Mouse (Mus musculus): ENCODE results near the gene Slc35f4.
A peak's percentile ranks its signal among the peaks of the same experiment; 100 is the strongest.

Gene Slc35f4

DNA sequence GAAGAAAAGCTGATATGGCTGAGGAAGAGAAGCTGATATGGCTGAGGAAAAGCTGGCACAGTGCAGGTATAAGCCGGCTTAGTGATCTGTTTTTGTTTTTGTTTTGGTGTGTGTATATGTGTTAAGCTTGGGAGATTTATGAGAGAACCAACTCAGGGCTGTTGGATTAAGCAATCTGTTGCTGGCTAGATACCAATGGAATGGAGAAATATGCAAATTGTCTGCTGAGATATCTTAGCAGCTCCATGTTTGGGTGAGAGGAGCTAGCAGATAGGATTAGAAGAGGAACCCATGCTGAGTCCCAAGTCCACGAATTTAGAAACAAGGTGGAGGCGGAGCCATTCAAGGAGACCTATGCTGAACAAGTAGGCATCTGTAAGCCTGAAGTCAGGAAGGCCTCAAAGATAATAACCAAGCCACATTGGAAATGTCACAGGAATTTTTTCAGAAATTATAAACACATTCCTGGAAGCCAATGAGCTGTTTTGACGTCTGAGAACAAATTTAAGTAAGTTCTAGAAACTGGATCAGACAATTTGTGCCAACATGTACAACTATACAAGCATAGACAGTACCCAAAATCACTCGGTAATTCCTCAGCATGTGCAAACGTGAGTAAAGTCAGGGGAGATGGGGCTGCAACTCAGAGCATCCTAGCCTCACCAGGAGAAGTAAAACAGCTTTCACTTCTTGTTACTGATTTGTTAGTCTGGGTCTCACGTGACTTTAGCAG lies 177.5 kb downstream of the Slc35f4 start:
- peak; percentile 98 for ATAC-seq (ENCODE audit: low TSS enrichment)

DNA sequence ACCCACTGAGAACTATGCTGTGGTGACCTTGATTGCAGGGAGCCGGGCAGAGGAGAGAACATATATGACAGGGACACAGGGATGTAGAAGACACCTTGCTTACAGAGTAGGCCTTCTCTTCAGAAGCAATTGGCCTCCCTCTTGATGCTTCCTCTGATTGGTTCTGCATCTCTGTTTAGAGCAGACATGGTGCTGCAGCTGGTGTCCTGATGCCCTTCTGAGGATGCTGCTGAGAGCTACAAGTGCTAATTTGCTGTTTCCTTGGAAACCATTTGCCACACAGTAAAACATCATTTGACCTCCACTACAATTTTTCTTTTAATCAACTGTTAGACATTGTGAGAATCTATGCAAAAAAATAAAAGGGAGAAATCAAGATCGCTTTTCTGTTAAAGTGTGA lies 180.0 kb downstream of the Slc35f4 start:
- ATAC-seq (ENCODE audit: low TSS enrichment), result no peak

DNA sequence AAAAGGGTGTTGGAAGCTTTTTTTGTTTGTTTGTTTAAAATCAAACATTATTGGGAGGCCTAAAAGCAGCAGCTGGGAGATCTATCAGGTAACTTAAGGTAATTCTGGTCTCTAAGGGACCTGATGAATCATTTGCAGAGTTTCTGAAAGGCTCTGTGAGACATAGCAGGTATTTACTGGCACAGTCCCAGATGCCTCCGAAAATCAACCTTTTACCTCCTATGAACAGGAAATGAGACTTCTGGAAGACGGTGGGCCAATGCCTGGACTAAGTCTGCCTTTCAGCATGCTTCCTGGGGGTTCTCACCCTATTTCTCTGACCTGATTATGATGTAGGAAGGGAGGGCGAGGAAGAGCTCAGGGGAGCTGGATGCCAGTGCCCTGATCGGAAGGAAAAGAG lies 188.8 kb downstream of the Slc35f4 start:
- no peak for ATAC-seq (ENCODE audit: low TSS enrichment)

DNA sequence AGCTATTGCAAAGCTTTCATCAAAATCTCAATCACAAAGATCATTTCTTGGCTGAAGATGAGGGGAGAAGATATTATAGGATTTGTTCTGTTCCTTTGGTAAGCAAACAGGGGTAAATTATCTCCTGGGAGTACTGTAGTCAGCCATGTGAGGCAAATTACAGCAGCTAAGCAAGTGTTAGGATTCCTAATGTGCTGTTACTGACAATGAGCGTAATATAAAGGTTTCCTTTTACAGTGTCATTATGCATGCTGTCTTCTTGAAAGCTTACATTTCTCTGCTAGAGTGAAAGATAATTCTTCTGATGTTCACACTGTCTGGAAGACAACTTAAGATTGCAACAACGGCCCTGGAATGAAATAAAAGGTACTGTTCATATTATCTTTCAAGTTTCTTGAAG lies 192.0 kb downstream of the Slc35f4 start:
- peak; percentile 75 for ATAC-seq (ENCODE audit: low TSS enrichment)

DNA sequence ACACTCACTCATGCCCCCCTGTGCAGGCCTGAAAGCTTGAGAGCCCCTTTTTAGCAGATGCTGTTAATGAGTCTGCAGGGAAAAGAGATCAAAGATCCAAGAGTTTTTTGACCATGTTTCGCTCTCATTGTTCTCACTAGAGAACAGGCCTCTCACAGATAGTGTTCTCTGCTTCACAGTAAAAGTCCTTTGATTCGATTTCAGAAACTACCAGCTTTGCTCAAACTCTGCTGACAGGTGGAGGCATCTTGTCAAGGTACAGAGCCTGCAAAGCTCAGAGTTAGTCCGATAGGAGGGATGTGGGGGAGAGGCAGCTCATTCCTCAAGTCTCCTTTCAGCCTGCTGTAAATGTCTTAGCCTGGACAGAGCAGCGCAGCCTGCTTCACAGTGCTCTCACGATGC lies 209.4 kb downstream of the Slc35f4 start:
- no peak for ATAC-seq (ENCODE audit: low TSS enrichment)

DNA sequence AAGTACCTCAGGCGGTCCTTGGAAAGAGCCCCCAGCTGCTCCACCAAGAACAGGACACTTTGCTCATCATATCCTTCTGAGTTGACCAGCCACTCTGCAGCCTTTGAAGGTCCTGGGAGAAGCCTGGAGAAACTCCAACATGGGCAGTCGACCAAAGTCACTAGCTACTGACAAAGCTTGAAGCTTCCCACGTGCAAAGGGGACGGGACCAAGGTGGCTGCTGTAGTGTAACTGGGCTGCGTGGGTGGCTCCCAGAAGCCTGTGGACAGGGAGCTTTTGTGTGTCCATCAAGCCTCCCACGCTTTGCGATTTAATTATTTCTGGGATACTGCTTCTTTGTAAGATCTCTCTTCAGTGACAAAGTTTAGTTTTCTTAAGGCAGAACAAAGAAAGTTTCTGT lies 211.9 kb downstream of the Slc35f4 start:
- ATAC-seq (ENCODE audit: low TSS enrichment), result peak; percentile 53; the same call in 1 of the 2 replicates

DNA sequence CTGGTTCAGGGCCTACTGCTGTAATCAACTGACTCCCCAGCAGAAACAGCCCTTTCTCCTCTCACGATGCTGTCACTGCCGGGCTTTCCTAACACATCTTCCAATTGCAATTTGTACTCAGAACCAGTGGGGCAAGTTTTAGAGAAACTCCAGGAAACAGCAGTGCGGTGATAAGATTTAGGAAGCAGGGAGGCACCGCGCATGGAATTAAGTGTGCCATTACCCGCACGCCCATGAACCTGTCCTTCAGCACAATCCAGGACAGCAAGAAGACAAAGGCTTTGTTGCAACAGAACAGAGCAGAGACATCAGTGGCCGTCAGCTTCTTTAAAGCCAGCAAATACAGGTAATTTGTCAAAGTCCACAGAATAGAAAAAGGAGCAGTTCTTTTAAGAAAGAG lies 212.5 kb downstream of the Slc35f4 start:
- ATAC-seq (ENCODE audit: low TSS enrichment), result no peak

DNA sequence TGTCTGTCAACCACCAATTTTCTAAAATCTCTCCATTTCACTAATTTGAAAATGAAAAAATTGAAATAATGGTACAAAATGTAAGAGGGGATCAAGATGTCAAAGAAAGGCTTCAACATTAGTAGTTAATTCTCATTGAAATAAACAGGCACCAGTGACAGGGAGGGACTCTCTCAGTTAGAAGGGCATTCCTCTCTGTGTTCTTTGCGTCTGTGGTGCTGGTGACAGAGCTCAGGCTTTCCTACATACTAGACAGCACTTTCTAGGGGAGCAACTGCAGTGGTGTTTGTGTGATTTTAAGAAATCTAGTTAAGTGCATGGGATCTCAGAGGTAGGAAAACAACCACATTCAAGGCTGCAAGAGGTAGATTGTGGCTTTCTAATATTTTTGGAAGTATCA lies 214.3 kb downstream of the Slc35f4 start:
- no peak for ATAC-seq (ENCODE audit: low TSS enrichment)

DNA sequence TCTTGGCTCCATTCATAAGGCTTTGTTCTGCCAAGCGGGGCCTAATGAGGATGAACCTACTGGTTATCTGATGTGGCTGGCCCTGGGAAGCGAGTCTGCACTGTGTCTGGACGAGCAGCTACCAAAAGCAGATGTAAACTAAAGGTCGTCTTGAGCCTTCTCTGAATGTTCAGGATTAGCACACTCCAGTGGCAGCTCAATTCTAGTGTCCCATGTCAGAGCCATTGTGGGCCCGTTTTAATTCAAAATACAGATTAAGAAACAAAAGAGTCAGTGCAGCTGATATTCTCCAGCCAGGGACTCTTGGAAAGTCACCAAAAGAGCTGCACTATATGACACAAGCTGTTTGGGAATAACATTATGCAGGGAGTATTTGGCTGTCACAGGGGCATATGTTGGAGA lies 214.8 kb downstream of the Slc35f4 start:
- ATAC-seq (ENCODE audit: low TSS enrichment), result no peak

DNA sequence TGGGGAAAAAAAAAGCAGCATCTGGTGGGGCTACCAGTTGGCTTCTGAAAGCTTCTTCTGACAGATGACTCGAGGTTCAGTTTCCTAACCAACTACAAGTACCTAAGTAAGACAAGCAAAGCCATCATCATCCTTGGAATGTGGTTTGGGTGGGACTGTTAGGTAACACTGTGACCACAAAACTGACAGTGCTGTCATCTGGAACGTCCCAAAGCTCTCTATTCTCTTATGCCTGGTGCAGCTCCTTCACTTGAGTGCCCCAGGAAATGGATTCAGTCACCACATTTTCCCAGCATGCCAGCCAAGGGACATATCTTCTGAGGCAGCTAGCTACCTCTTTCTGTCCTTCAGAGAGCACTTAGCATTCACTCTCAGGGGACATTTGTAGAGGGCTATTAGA lies 216.2 kb downstream of the Slc35f4 start:
- ATAC-seq (ENCODE audit: low TSS enrichment), result no peak

DNA sequence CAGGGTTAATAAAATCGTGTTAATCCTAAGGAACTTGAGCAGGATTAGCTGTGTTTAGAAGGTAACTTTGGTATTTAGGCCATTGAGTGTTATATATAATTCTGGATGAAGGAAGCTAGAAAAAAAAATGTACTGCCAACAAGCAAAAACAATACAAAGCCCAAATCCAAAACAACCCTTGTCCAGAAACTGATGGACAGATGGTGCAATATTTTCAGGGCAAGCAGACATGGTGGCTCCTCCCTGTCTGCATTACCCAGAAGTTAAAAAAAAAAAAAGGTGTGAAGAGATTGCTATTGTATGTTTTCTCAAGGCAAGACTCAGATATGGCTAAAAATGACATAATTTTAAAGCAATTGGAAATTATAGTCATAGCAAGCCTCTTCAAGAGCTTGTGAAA lies 217.3 kb downstream of the Slc35f4 start:
- ATAC-seq (ENCODE audit: low TSS enrichment), result no peak

DNA sequence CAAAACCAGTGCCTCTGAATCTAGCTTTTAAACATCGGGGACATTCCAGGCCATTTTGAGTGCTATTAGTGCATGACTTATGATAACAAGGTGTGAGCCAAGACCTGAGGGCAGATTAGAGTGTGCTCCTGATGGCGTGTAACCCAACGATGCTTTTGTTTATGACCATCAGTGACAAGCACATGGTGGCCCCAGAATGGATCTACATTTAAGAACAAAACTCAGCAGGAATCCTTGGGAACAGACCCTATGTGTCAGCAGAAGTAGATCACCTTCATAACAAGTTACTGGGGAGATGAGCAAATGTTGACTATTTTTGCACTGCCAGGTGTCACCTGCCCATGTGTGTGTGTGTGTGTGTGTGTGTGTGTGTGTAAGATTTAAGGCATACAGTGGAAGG lies 218.0 kb downstream of the Slc35f4 start:
- ATAC-seq (ENCODE audit: low TSS enrichment), result no peak

DNA sequence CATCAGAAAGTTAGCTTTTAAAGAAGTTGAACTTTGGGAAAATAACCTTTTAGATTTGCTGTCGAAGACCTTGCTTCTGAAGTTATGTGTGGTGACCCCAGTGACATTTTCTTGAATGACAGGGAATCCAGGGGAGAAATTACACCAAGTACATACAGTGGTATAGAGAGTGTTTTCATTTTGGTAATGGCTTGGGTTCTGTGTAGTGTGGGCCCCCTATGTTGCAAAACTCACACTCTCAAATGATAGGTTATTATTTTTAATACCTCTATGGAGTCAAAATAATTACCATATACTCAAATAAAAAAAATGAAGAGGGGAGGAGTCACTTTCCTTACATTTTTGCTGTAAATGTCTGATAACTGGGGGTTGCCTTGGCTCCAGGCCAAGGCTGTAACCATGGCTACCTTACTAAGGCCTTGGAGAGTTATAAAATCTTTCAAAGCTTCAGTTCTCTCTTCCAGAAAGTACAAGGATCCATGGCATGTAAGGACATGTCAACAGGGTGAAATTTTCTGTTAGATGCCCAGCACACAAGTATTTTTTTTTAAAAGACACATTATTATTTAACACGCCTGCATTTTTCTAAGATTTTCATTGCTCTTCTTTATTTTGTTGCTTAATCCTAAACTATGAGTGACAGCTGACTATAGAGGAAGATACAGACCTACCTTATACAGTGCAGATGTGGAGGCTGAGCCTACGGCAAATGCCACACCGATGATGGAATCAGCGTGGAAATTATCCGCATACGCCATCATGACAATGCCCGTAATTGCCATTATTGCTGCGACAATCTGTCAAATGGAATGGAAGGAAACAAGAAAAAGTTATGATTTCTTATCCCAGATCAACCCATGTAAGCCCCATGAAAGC lies 220.1 kb downstream of the Slc35f4 start:
- no peak for ATAC-seq (ENCODE audit: low TSS enrichment)

DNA sequence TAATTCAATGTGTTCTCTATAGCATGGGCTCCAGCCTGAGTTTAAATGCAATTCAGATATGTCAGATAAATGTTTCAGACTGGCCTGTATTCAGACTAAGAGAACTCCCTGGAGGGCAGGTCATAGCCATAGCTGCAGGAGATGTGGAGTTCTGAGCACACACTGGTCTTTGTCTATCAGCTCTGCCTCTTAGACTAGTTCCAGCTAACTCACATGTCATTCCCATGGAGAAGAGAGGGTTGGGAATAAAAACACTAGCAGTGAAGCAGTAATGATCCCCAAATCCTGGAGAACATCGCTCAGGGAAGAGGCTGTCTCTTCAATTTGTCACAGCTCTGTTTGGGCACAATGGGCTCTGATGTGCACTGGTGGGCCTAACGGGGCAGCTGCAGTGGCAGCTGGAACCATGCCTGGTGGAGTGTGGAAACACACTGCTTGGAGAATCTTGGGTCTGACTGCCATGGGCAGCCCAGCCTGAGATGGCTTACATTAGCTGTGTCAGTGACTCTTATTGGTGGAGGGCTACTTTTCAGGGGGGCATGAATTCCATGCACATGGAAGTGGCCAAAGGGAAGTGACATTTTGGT lies 223.5 kb downstream of the Slc35f4 start:
- ATAC-seq (ENCODE audit: low TSS enrichment), result no peak

DNA sequence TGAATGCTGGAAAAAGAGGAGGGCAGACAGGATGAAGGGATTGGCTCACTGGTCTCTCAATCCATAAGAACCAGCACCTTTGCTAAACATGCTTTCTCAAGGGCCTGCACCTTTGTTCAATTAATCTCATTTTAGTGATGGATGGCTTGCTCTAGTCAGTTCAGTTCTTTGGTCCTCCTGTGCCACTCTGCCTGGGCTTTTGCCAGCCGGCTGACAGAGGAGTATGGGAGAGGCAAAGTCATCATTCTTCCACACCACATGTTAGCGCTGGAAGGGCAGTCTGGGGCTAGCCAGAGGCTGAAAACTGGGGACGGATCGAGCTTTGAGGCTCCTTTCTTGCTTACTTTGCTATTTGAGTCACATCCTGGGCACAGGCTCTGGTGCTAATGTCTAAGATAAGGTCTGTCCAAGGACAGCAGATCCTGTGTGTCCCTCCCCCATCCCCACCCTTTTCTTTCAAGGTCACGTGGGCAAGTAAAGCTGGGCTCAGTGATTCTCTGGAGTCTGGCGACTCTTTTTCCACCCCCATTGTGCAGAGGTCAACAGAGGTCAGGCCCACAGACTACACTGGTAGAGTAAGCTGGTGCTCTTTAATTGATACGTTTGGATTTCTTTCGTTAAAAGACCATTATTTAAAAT lies 224.7 kb downstream of the Slc35f4 start:
- ATAC-seq (ENCODE audit: low TSS enrichment), result no peak

DNA sequence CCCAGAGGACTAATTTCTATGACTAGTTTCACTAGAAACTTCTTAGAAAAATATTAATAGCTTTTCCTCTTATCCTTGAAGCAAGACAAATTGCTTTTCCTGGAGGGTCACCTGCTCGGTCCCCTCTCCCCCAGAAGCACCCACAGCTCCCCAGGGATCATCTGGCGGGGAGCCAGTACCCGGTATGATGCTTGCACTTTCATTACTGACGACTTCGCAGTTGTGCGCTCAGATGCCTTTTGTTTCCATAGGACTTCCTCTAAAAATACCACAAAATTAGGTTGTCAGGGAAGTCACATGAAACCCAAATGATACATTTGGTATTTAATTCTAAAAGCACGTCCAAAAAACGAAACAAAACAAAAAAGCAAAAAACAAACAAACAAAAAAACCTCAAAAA lies 225.5 kb downstream of the Slc35f4 start:
- no peak for ATAC-seq (ENCODE audit: low TSS enrichment)

DNA sequence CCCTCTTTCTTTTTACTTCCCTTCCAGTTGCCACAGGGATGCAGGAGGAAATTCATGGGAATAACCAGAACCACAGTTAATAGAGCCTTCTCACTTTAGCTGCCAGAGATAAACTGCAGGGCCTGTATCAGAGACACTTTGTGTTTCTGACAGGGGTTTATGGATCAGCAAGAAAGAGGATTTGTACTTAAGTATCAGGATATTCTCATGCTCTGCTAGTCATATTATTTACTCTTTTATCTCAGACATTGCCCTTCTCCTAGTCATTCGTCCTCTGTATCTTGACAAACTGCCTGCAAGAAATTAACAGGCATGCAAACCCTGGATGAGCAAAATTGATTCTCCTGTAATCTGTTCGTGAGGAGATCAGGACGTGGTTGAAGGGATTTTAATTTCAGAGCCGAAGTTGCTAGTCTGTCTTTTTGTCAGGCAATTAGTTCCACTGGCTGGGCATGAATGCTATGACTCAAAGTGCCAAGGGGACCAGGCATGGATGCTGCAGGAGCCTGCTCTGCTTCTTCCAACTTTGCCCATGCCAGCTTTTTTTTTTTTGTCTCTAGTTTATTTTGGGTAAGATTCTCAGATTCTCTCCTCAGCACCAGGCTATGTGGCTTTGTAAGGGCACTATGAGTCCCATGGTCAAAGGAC lies 231.9 kb downstream of the Slc35f4 start:
- ATAC-seq (ENCODE audit: low TSS enrichment), result peak; percentile 67

DNA sequence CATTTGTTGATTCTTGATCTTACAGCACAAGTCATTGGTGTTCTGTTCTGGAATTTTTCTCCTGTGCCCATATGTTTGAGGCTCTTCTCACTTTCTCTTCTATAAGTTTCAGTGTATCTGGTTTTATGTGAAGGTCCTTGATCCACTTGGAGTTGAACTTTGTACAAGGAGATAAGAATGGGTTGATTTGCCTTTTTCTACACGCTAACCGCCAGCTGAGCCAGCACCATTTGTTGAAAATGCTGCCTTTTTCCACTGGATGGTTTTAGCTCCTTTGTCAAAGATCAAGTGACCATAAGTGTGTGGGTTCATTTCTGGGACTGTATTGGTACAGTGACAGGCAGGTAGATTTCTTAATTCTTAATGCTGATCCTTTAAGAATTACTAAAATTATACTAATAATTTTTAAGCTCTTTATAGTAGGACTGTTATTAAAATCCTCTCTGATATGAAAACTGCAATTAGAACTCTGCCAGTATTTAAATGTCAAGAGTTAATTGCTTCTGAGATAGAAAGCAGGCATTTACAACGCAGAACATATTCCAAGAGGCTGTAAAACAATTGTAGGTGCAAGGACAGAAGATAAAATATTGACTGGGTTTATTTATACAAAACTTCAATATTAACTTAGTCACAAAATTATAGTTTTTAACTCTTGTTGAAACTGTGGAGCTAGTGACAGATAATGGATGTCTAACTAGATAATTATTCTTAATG lies 235.7 kb downstream of the Slc35f4 start:
- ATAC-seq (ENCODE audit: low TSS enrichment), result no peak

DNA sequence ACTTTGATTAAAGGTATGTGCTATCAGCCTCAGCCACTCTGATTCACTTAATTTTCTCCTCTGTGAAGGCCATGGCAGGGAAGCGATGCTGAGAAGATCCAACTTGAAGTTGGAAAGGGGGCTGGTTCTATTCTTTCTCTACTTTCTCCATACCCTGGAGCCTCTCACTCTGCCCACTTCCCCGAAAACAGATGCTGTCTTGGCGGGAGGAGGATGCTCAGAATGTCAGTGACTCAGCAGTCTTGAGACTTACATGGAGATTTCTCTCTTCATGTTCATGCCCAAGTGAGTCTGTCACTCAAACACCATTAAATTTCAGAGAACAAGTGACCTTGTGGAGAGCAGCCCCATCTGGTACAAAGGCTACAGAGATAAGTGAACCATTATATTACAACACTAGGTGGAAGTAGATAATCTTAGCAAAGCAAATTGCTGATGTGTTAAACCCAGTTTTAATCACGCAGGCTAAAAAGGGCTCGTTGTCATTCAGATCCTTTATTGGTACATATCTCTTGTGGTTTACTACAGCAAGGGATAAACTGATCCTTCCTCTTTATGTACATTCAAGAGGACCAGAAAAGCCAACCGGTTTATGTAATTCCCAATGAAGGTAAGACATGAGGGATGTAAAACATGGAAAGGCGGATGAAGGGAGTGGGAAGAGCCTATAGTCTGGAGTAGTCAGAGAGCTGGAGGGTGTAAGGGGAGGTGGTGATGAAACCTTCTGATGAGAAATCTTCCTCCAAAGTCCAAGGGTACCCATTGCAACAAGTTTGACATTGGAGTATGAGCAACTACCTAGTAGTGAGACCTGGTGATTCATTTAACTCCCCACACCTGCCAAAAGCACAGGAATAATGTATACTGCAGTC lies 241.8 kb downstream of the Slc35f4 start:
- peak; percentile 98 for ATAC-seq (ENCODE audit: low TSS enrichment)

DNA sequence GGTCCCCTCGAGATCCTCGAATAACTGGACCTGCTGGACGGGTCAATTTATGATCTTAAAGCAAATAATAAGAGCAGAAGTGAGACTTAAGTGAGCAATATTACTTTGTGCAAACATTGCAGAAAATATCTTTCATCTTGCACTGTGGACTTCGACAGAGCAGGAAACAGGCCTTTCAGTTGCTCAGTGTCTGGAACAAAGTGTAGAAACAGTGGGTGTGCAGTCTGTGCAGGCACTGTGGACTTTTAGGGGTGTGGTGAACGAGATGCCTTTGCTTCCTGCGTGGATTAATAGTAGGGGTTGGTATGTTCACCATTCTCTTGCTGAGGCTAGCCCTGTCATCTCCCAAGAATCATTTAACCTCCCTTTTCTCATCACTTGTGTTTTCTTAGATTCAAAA lies 247.0 kb downstream of the Slc35f4 start:
- ATAC-seq (ENCODE audit: low TSS enrichment), result no peak
